Mouse (Mus musculus): ENCODE data around the gene Skap1. TPM values are rescaled to one million over a fixed set of nuclear protein-coding genes. Genes with fewer than 3 reads are reported as not detected.
A peak's percentile ranks its signal among the peaks of the same experiment; 100 is the strongest.

Gene Skap1
- polyA plus RNA-seq, 1 experiment from 2014 or later: 7.4 TPM

GRCm38 (mm10) chr11:96461766-96462165 is 2.6 kb upstream of the Skap1 start:
- peaks cover 32% of the 10 kb centered on the region for H3K4me1 ChIP-seq (ENCODE audit: control insufficient read depth, insufficient read depth, low read depth, low read length)
- no peaks in the 10 kb centered on the region for H3K9me3 ChIP-seq (ENCODE audit: control insufficient read depth, low read length)
- peak overlapping the region; percentile 39 for H3K9ac ChIP-seq (ENCODE audit: low read depth, low read length)
- H3K36me3 ChIP-seq (ENCODE audit: control insufficient read depth, insufficient read depth, low read length): no peaks in the 10 kb centered on the region
- H3K4me3 ChIP-seq (ENCODE audit: low read length): no peak overlapping the region
- 47% methylated on average over 4 of the region's 4 CpGs for WGBS
- H3K27me3 ChIP-seq (replicated peaks; ENCODE audit: control insufficient read depth, insufficient read depth, low read length): no peaks in the 10 kb centered on the region
- ATAC-seq: peak; percentile 40; the same call in 1 of the 2 replicates
- 0 out of 2 replicates have a peak overlapping the region, but pooled peaks have one; percentile 3 for H3K4me2 ChIP-seq (ENCODE audit: low read length)
- H3K27ac ChIP-seq (ENCODE audit: low read depth, low read length): peak overlapping the region; percentile 80

GRCm38 (mm10) chr11:96462191-96462752 is 2.1 kb upstream of the Skap1 start:
- Histone ChIP-seq H3K27me3 (replicated peaks; ENCODE audit: control insufficient read depth, insufficient read depth, low read length) (no peaks in the 10 kb centered on the region), H3K4me1 (ENCODE audit: control insufficient read depth, insufficient read depth, low read depth, low read length) (peaks cover 28% of the 10 kb centered on the region), H3K9ac (ENCODE audit: low read depth, low read length) (peak overlapping the region; percentile 4; the same call in 1 of the 2 replicates), H3K36me3 (ENCODE audit: control insufficient read depth, insufficient read depth, low read length) (no peaks in the 10 kb centered on the region), H3K4me3 (ENCODE audit: low read length) (no peak overlapping the region), H3K4me2 (ENCODE audit: low read length) (peak overlapping the region; percentile 3; the same call in 1 of the 2 replicates), H3K27ac (ENCODE audit: low read depth, low read length) (peak overlapping the region; percentile 80), H3K9me3 (ENCODE audit: control insufficient read depth, low read length) (no peaks in the 10 kb centered on the region)
- WGBS: 5% methylated on average over 9 of the region's 9 CpGs
- ATAC-seq: peak; percentile 78

- no peak for ATAC-seq
- WGBS: 23% methylated on average over 5 of the region's 5 CpGs
- no peak overlapping the region for H3K27ac ChIP-seq (ENCODE audit: low read depth, low read length)
- H3K4me2 ChIP-seq (ENCODE audit: low read length): peak overlapping the region; percentile 79
- no peaks in the 10 kb centered on the region for H3K9me3 ChIP-seq (ENCODE audit: control insufficient read depth, low read length)
- H3K4me1 ChIP-seq (ENCODE audit: control insufficient read depth, insufficient read depth, low read depth, low read length): peaks cover 26% of the 10 kb centered on the region
- peak overlapping the region; percentile 55 for H3K9ac ChIP-seq (ENCODE audit: low read depth, low read length)
- H3K27me3 ChIP-seq (replicated peaks; ENCODE audit: control insufficient read depth, insufficient read depth, low read length): no peaks in the 10 kb centered on the region
- peak overlapping the region; percentile 43 for H3K4me3 ChIP-seq (ENCODE audit: low read length)
- H3K36me3 ChIP-seq (ENCODE audit: control insufficient read depth, insufficient read depth, low read length): no peaks in the 10 kb centered on the region
These were observed 295 bp downstream of the Skap1 start for GRCm38 (mm10) chr11:96464716-96465060.

GRCm38 (mm10) chr11:96465426-96466056 is 1.1 kb downstream of the Skap1 start:
- Histone ChIP-seq H3K4me3 (ENCODE audit: low read length) (no peak overlapping the region), H3K4me1 (ENCODE audit: control insufficient read depth, insufficient read depth, low read depth, low read length) (peaks cover 26% of the 10 kb centered on the region), H3K9ac (ENCODE audit: low read depth, low read length) (no peak overlapping the region), H3K27ac (ENCODE audit: low read depth, low read length) (no peak overlapping the region), H3K4me2 (ENCODE audit: low read length) (no peak overlapping the region), H3K27me3 (replicated peaks; ENCODE audit: control insufficient read depth, insufficient read depth, low read length) (no peaks in the 10 kb centered on the region), H3K9me3 (ENCODE audit: control insufficient read depth, low read length) (no peaks in the 10 kb centered on the region), H3K36me3 (ENCODE audit: control insufficient read depth, insufficient read depth, low read length) (no peaks in the 10 kb centered on the region)
- no peak for ATAC-seq
- WGBS: 74% methylated on average over 10 of the region's 10 CpGs

GRCm38 (mm10) chr11:96466382-96466781 is 2.0 kb downstream of the Skap1 start:
- no peak overlapping the region for H3K4me2 ChIP-seq (ENCODE audit: low read length)
- 31% methylated on average over 7 of the region's 7 CpGs for WGBS
- ATAC-seq: no peak
- no peak overlapping the region for H3K9ac ChIP-seq (ENCODE audit: low read depth, low read length)
- H3K27ac ChIP-seq (ENCODE audit: low read depth, low read length): no peak overlapping the region; the same call in 1 of the 2 replicates
- H3K36me3 ChIP-seq (ENCODE audit: control insufficient read depth, insufficient read depth, low read length): no peaks in the 10 kb centered on the region
- H3K4me3 ChIP-seq (ENCODE audit: low read length): no peak overlapping the region
- H3K27me3 ChIP-seq (replicated peaks; ENCODE audit: control insufficient read depth, insufficient read depth, low read length): no peaks in the 10 kb centered on the region
- no peaks in the 10 kb centered on the region for H3K9me3 ChIP-seq (ENCODE audit: control insufficient read depth, low read length)
- H3K4me1 ChIP-seq (ENCODE audit: control insufficient read depth, insufficient read depth, low read depth, low read length): peaks cover 26% of the 10 kb centered on the region

GRCm38 (mm10) chr11:96466987-96467386 is 2.6 kb downstream of the Skap1 start:
- Histone ChIP-seq H3K4me2 (ENCODE audit: low read length) (no peak overlapping the region), H3K27ac (ENCODE audit: low read depth, low read length) (no peak overlapping the region), H3K27me3 (replicated peaks; ENCODE audit: control insufficient read depth, insufficient read depth, low read length) (no peaks in the 10 kb centered on the region), H3K4me1 (ENCODE audit: control insufficient read depth, insufficient read depth, low read depth, low read length) (peaks cover 20% of the 10 kb centered on the region), H3K4me3 (ENCODE audit: low read length) (no peak overlapping the region), H3K36me3 (ENCODE audit: control insufficient read depth, insufficient read depth, low read length) (no peaks in the 10 kb centered on the region), H3K9me3 (ENCODE audit: control insufficient read depth, low read length) (no peaks in the 10 kb centered on the region), H3K9ac (ENCODE audit: low read depth, low read length) (no peak overlapping the region)
- WGBS: 43% methylated on average over 7 of the region's 7 CpGs
- ATAC-seq: no peak

- no peak for ATAC-seq
- WGBS: 60% methylated on average over 9 of the region's 9 CpGs
These were observed 3.8 kb downstream of the Skap1 start for GRCm38 (mm10) chr11:96468048-96468745.

GRCm38 (mm10) chr11:96482711-96483110 is 18.3 kb downstream of the Skap1 start:
- WGBS: 88% methylated on average over 3 of the region's 3 CpGs
- Histone ChIP-seq H3K9ac (ENCODE audit: low read depth, low read length) (no peak overlapping the region), H3K9me3 (ENCODE audit: control insufficient read depth, low read length) (no peaks in the 10 kb centered on the region), H3K4me2 (ENCODE audit: low read length) (no peak overlapping the region), H3K4me3 (ENCODE audit: low read length) (no peak overlapping the region), H3K27me3 (replicated peaks; ENCODE audit: control insufficient read depth, insufficient read depth, low read length) (no peaks in the 10 kb centered on the region), H3K36me3 (ENCODE audit: control insufficient read depth, insufficient read depth, low read length) (no peaks in the 10 kb centered on the region), H3K4me1 (ENCODE audit: control insufficient read depth, insufficient read depth, low read depth, low read length) (no peaks in the 10 kb centered on the region), H3K27ac (ENCODE audit: low read depth, low read length) (no peak overlapping the region)
- no peak for ATAC-seq

More at GRCm38 (mm10) chr11:96468048-96468745, 3.8 kb downstream of the Skap1 start:
- no peaks in the 10 kb centered on the region for H3K9me3 ChIP-seq (ENCODE audit: control insufficient read depth, low read length)
- H3K4me1 ChIP-seq (ENCODE audit: control insufficient read depth, insufficient read depth, low read depth, low read length): peaks cover 9% of the 10 kb centered on the region
- H3K4me2 ChIP-seq (ENCODE audit: low read length): no peak overlapping the region
- no peak overlapping the region for H3K9ac ChIP-seq (ENCODE audit: low read depth, low read length)
- no peaks in the 10 kb centered on the region for H3K27me3 ChIP-seq (replicated peaks; ENCODE audit: control insufficient read depth, insufficient read depth, low read length)
- H3K27ac ChIP-seq (ENCODE audit: low read depth, low read length): no peak overlapping the region
- H3K4me3 ChIP-seq (ENCODE audit: low read length): no peak overlapping the region
- H3K36me3 ChIP-seq (ENCODE audit: control insufficient read depth, insufficient read depth, low read length): no peaks in the 10 kb centered on the region

- Histone ChIP-seq H3K4me2 (ENCODE audit: low read length) (no peak overlapping the region), H3K9me3 (ENCODE audit: control insufficient read depth, low read length) (no peaks in the 10 kb centered on the region), H3K4me3 (ENCODE audit: low read length) (no peak overlapping the region), H3K27me3 (replicated peaks; ENCODE audit: control insufficient read depth, insufficient read depth, low read length) (no peaks in the 10 kb centered on the region), H3K9ac (ENCODE audit: low read depth, low read length) (no peak overlapping the region), H3K4me1 (ENCODE audit: control insufficient read depth, insufficient read depth, low read depth, low read length) (no peaks in the 10 kb centered on the region), H3K27ac (ENCODE audit: low read depth, low read length) (no peak overlapping the region), H3K36me3 (ENCODE audit: control insufficient read depth, insufficient read depth, low read length) (no peaks in the 10 kb centered on the region)
- no peak for ATAC-seq
These were observed 18.8 kb downstream of the Skap1 start for GRCm38 (mm10) chr11:96483179-96483578.
